Mouse (Mus musculus) urinary bladder, postnatal 4 days (tissue): Measurements from ENCODE around the gene Yrdc.

Source experiments
- DNase-seq, 2 experiments: peaks; one replicate each; pipeline ENCODE4 v3.0.0; 2021 to 2022; ENCODE audit warnings: low spot score in 2 of 2

Gene Yrdc

DNA sequence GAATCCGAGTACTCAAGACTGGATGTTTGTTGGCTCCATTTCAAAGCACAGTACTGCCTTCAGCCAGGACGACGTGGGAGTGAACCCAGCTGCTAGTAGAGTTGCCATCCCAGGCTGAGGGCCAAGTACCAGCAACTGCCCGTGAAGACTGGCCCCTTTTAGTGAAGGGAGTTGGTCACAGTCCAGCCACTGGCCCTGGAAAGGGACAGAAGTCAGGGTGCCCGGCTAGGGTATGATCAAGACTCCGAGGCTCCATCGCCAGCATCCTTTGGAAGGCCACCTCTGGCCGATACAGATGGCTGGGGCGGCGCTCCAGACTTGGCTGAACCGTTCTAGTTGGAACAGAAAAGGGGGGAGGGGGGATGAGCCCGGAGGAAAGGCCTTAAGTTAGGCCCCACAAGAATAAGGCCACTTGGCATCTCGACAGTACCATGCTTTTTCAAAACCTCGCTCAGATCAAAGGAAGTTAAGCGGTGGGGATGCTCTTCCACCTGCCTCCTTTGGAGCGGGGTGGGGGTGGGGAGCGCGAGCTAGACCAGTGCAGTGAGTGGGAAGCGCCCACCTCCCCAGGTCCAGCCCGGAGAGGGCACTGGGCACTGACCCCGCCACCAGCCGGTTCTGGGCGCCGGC is 733 bp upstream of the Yrdc start:
- peak in 1 of 2 experiments; percentile 46 for DNase-seq

DNA sequence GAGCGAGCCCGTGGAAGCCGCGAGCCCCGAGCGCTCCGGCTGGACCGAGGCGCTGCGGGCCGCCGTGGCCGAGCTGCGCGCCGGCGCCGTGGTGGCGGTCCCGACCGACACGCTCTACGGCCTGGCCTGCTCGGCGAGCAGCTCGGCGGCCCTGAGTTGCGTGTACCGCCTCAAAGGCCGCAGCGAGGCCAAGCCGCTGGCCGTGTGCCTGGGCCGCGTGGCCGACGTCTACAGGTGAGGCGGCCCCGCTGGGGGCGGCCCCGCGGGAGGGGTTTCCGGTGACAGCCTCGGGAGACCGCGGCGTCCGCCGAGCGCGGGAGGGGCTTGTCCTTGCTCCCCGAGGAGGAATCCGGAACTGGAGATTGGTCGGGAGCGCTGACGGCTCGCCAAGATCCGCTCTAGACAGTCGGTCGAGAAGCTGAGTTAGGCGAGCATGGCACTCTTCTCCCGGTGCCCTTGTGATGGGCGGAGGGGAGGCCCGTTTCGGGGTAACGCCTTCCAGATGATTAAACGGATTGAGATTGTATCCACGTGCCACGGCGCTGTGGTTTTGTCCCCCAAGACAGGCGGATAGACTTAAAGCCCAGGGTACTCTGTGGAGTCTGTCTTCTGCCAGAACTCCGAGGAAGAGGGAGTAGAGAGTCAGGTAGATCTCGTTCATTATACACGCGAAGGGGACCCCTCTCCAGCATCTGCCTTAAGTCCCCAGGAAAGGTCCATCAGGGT is 617 bp downstream of the Yrdc start, which contains the start of gene 1110065P20Rik:
Gene 1110065P20Rik (minus strand): TSS at position 264 of the 726 bp plus-strand sequence.
- DNase-seq = peak; percentile 72 to 79

DNA sequence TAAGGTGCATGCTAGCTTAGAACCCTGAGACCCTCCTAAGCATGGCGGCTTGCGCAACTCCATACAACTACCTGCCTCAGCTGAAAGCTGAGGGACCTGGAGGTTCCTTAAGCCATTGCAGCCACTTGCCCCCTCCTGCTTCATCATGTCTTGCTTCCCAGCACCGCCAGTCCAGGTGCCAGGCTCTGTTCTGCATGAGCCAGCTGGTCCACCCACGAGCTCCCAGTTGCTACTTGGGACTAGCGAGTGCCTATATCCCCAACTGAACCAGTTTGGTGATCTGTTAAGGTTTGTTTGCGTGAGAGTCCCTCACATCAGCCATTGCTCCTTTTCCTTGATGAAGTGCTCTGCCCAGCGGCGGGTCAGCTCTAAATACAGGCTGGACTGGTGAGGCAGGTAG is 5.8 kb downstream of the Yrdc start:
- DNase-seq = no peak

DNA sequence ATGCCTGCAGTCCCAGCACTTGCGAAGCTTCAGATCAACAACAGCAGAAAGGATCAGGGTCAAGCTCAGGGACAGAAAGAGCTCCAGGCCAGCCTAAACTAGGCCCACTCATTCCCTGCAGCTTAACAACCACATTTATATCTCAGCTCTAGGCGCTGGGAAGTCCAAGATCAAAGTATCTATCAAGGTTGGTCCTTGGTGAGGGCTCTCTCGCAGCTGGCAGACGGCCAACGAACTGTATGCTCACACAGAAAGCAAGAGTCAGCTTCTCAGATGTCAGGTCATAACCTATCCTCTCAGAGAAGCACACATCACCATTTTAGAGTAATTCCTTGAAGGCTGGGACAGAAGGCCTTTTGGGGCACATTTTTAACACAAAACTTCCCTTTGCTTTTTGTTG is 7.9 kb downstream of the Yrdc start:
- DNase-seq = no peak

DNA sequence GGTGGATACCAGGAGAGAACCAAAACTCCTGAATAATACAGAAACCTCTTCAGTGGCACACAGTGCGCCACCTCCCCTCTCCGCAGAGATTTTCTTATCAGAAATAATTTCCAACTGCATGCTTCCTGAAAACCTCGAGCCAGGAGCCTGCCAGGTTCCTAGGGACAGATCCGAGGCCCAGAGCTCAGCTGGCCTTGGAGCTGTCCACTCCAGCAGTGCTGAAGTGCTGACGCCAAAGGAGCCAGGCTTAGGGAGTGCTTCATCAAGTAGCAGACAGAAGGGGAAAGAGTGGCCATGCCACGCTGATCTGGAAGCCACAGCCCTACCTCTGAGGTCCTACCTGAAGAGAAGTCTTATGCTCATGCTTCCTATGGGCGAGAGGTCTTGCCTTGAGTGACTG is 10.0 kb downstream of the Yrdc start:
- peak; percentile 55 to 84 for DNase-seq

DNA sequence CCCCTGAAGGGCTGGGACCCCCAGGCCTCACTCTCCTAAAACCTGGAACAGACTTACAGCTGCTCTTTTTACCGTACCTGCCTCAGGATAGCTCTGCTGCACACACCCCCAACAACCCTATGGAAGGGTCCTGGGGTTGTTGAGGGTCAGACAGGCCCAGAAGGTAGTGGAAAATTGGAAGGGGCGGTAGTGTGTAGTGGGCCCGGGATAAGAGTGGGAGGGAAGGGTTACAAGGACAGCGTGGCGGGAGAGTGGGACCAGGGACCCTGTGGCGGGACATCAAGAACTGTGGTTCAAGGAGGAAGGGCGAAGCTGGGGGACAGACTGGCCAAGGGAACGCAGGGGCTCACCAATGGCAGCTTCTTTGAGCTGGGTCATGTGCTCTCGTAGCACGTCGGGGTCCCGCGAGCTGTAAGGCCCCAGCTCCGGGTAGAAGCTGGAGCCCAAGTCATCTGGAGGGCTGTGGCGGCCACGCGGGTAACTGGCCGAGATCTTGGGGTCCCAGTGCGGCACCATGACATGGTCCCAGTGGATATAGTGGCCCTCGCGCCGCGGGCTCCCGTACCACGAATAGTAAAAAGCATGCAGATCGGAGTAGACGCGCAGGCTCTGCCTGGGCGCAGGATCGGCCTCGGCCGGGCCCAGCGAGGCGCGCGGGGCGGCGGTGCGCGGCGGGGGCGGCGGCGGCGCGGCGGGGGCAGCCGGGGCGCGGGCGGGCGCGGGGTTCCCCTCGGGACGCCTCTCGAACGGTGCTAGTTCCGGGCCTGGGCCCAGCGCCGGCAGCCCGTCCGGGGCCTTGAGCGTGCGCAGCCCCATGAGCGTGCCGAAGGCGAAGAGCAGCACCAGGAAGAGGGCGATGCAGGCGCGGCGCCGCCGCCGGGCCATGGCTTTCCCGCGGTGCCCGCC is 11.1 kb downstream of the Yrdc start, which contains the start of gene Maneal:
Gene Maneal (minus strand): TSS at position 889 of the 906 bp plus-strand sequence.
- DNase-seq = no peak

DNA sequence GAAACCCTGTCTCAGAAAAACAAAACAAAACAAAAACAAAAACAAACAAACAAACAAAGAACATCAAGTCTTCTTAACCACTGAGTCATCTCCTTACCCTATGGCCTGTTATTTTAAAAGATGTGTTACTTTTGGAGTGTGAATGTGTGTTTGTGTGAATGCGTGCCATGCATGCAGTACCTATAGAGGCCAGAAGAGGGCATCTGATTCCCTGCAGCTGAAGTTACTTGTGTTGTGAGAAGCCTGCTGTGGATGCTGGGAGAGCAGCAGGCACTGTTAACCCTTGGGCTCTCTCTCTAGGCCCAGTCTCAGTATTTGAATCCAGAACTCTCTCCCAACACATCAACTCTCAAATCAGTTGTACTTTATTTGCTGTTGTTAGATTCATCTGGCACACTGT is 22.2 kb downstream of the Yrdc start:
- no peak for DNase-seq

DNA sequence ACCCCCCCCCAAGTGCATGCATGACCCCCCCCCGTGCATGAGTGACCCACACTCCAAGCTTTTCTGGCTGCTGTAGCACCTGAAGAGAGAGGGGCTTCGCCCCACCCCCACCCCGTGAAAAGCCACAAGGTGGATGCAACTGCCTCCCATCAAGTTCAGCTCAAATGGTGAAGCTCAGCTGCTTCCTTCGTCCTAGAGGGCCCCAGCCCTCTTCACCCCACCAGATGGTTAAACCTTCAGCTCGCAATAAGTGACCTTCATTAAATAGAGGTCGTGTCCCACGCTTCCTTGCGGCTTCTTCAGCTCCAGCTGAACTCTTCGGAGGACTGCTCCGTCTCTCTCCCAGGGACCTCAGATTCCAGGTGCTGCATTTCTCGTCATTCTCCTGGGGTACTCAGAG is 30.1 kb downstream of the Yrdc start, which contains the start of gene Epha10:
Gene Epha10 (plus strand): TSS at position 301 of the 400 bp plus-strand sequence.
- no peak for DNase-seq

DNA sequence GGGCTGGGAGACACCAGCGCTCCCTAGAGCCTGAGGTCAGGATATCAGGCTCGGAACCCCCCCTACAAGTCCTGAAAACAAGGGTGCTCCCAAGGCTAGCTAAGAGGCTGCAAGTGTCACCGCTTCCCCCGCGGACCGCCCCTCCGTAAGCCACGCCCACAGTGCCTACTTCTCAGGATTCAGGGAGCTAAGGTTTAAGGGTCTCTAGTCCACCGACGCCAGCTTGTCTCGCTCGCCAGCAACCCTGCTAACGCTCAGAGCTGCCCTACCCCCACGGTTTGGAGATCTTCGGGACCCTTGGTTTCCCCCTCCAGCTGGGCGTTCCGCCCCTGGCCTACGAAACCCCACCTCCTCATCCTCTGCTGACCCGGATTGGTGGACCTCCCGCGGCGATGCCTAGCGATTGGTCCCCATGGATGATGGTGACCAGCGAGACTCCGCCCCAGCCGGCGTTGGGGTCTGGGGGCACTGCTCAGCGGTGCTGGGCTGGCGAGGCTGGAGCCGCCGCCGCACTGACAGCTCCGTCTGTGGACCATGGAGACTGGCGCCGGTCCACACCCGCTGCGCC is 30.9 kb downstream of the Yrdc start:
- no peak for DNase-seq

DNA sequence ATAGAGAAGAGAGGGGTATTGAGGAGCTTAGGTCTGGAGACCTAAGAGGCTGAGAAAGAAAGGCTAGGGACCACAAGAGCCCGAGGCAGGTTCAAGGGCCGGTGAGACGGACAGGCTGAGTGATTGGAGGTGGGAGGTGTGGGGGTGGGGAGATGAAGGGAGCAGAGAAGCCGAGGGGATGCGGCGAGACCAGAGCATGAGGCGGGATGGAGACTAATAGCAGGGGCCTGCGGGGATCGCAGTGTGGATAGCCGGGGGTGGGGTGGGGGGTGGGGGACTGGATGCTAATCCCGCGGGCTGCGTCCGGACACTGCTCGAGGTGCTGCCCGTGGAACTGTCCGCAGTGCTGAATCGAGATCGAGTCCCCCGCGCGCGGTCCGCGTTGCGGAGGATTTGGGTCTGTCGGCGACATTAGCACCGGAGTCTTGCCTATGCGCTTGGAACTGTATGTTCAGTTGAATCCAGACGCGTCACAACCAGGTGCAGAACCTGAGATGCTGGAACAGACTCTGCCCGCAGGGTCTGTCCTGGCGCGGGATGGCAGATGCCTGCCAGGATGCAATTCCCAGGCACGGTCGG is 31.8 kb downstream of the Yrdc start:
- no peak for DNase-seq

DNA sequence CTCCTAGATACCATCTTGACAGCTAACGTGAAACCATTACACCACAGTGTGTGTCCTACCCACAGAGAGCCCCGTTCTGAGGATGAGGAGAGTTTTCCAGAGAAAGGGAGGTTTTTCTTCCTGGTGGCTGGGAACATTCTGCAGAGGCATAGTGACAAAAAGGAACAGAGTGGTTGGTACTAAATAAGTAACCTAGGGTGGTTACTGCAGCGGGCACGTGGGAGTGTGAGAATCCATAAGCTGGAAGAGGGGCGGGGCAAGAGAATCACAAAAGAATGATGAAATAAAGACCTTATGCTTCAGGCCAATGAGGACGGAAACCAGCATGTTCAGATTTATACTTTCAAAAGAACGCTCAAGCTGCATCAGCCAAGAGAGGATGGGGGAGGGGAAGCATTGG is 38.2 kb downstream of the Yrdc start:
- no peak for DNase-seq

DNA sequence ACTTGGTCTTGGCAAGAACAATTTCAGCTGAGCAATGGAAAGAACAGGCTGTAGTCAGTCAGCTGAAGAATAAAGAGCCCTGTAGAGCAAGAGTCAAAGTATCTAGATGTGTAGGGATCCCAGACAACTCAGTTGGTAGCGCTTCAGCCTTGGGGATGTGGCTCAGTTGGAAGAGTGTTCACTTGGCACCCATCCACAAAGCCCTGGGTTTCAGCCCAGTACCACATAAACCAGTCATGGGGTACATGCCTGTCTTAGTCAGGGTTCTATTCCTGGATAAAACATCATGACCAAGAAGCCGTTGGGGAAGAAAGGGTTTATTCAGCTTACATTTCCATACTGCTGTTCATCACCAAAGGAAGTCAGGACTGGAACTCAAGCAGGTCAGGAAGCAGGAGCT is 39.5 kb downstream of the Yrdc start:
- no peak for DNase-seq

DNA sequence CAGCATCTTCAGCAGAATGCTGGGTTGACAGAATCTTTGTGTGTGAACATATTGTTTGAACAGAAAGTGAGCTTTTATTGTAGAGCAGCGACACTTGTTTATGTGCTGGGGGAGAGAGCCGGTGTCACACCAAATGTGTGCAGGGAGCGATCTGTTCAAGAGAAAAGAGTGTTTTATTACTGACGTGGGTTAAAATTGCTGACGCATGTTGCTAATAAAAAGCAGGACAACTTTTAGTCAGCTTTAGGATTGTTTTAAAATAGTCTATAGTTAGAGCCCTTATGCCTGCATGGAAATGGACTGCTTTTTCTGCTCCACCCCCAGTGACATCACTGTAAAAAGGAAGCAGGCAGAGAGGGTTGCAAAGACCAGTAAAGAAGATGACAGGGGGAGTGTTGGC is 40.4 kb downstream of the Yrdc start:
- DNase-seq = no peak

DNA sequence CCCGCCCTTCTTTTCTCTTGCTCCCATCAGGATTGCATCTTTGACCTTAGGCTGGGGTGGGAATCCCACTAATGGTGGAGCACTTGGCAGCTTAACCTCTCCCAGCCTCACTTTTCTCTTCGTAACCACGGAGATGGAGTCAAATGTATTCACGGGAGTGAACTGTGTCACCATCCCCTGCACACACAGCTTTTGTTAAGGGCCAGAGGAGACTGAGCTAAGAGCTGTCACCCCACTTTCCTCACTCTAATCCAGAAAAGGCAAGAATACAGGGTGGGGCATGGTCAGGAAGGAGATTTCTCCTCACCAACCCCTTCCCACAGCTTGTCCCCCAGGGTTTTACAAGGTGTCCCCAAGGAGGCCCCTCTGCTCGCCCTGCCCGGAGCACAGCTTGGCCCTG is 43.3 kb downstream of the Yrdc start:
- no peak for DNase-seq

DNA sequence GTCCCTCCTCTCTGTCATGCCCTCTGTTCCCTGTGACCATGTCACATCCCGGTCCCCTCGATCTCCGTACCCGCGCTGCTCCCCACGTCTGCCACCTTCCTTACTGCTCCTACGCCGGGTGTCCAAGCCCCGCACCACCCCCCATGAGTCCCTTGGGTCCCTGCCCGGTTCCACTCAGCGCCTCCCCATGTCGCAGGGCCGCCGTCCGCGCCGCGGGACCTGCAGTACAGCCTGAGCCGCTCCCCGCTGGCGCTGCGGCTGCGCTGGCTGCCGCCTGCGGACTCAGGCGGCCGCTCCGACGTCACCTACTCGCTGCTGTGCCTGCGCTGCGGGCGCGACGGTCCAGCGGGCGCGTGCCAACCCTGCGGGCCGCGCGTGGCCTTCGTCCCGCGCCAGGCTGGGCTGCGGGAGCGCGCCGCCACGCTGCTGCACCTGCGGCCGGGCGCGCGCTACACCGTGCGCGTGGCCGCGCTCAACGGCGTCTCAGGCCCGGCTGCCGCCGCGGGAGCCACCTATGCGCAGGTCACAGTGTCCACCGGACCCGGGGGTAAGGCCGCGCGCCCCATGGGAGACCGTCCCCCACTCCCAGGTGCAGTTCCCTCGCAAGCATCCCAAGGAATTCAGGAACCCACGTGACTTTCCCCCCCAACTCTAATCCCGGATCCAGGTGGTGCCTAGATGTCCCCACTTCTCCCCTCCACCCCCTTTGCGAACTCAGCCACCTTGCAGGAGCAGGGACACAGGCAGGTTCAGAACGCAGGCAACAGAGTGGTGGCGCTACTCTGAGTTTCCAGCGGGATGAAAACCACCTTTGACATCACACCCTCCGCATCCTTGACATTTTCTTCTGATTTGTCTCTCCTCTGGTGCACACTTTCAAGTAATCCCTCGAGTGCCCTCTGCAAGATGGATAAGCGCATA is 44.3 kb downstream of the Yrdc start:
- no peak for DNase-seq

DNA sequence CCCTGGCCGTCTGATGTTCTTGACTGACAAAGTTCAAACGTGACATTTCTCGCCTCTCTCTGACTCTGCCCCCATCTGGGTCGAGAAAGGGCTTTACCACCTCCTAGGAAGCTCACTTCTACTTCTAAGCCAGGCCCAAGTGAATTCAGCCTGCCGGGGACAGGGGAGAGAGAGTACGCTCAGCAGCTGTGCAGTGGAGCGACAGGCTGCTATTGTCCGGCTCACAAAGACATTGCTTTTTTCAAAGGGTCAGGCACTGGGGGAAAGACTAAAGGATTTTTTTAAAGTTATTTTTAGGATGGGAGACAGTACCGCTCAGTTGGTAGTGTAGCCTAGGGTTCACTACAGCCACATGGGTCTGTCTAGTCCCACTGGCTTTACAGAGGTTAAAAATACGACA is 47.9 kb downstream of the Yrdc start:
- no peak for DNase-seq

DNA sequence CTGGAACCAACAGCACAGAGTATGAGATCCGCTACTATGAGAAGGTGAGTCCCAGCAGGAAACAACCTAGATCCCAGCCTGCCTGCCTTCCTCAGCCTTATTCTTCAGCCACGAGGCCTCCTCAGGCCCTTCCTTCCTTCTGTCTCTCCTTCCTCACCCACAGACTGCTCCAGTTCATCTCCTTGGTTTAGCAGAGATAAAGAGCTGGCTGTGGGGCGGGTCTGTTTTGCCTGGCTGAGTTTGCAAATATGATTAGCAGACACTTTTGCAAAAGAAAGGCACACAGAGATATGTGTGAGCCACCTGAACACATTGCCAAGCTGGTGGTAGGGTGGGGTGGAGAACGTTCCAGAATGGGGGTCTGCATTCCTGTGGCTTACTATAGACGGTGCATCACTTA is 49.4 kb downstream of the Yrdc start:
- no peak for DNase-seq
